Mouse (Mus musculus) E14TG2a.4 (cell line): ENCODE results near the gene Mpv17.

Experiments used
- CTCF ChIP-seq: conservative IDR thresholded peaks from 2 replicates; pipeline ENCODE4 v1.5.1; 2014; ENCODE audit warnings: low read length
- NANOG ChIP-seq: IDR thresholded peaks from 2 replicates; pipeline ENCODE4 v1.6.1; 2014; ENCODE audit warnings: borderline replicate concordance, low read length, mixed read lengths

DNA sequence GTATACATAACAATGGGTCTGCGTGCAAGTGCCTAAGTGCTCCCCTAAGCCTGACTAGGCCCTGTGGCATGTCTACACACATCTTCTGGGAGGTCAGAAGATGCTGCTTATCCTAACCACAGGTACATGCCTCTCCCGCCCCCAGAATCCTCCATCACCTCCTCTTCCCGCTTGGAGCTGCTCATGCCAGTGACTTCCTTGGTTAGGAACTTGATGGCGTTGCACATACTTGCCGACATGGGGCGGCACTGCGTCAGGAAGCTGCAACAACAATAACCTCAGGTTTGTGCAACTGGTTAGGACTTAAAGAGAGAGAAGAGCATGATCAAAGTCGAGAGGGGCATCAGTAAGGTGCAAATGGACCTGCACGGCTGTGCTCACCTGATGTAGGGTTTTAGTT is 36.1 kb upstream of the Mpv17 start:
- TF ChIP-seq CTCF (no peak), NANOG (no peak)
